Mouse (Mus musculus) midbrain, postnatal 0 days (tissue): ENCODE data around the gene Xylt1. TPM values are rescaled to one million over a fixed set of nuclear protein-coding genes. Genes with fewer than 3 reads are reported as not detected.

Experiments
- ATAC-seq: fragments of 200-750 bp; cut with Nextera tagmentation; 2 replicates; pipeline ENCODE4 v1.8.0; 2017; ENCODE audit warnings: moderate number of reproducible peaks, mild to moderate bottlenecking, moderate TSS enrichment, moderate library complexity; ENCODE audit not compliant: low FRiP score
- DNase-seq: peaks from one replicate; pipeline ENCODE4 v3.0.0-alpha.2; 2015; ENCODE audit warnings: low spot score
- H3K27ac ChIP-seq: fragments of 300-500 bp; sonication (generic); 2 replicates; pipeline ENCODE4 v1.5.1; 2014; ENCODE audit warnings: low read depth, mild to moderate bottlenecking, low read length, mixed read lengths
- H3K27me3 ChIP-seq: fragments of 300-500 bp; sonication (generic); 2 replicates; pipeline ENCODE4 v1.6.1; 2014; ENCODE audit warnings: low read length, control low read depth, mixed read lengths; ENCODE audit not compliant: insufficient read depth
- H3K36me3 ChIP-seq: fragments of 300-500 bp; sonication (generic); 2 replicates; pipeline ENCODE4 v1.6.1; 2014; ENCODE audit warnings: low read length, control low read depth, mixed read lengths; ENCODE audit not compliant: insufficient read depth
- H3K4me1 ChIP-seq: fragments of 300-500 bp; sonication (generic); 2 replicates; pipeline ENCODE4 v1.6.1; 2014; ENCODE audit warnings: mild to moderate bottlenecking, control low read depth, antibody characterized with exemption, low read length, mixed read lengths; ENCODE audit not compliant: insufficient read depth
- H3K4me2 ChIP-seq: fragments of 300-500 bp; sonication (generic); 2 replicates; pipeline ENCODE4 v1.6.1; 2014; ENCODE audit warnings: low read depth, mild to moderate bottlenecking, low read length, mixed read lengths; ENCODE audit not compliant: poor library complexity, severe bottlenecking
- H3K4me3 ChIP-seq: fragments of 300-500 bp; sonication (generic); 2 replicates; pipeline ENCODE4 v1.5.1; 2014; ENCODE audit warnings: low read depth, mild to moderate bottlenecking, low read length, moderate library complexity
- H3K9ac ChIP-seq: fragments of 300-500 bp; sonication (generic); replicated peaks from 2 replicates; pipeline ENCODE4 v1.6.1; 2014; ENCODE audit warnings: mild to moderate bottlenecking, low read length, moderate library complexity, mixed read lengths; ENCODE audit not compliant: poor library complexity, severe bottlenecking
- H3K9me3 ChIP-seq: fragments of 300-500 bp; sonication (generic); 2 replicates; pipeline ENCODE4 v1.6.1; 2016; ENCODE audit warnings: low read length, control low read depth
- CTCF ChIP-seq: IDR thresholded peaks from 2 replicates; pipeline ENCODE4 v1.5.1; 2016; ENCODE audit warnings: antibody characterized with exemption, mild to moderate bottlenecking
- WGBS: fragments of 180-500 bp; shearing (Covaris S2); extraction: QIAGEN DNeasy Blood & Tissue Kit; methylation state at CpG from one replicate; pipeline ENCODE4 v1.1.7; 2014; 5-methylcytosine and 5-hydroxymethylcytosine counted together
- polyA plus RNA-seq: library from polyadenylated mRNA; unstranded; fragments of >200 nt; fragmentation: Nextera tagmentation; extraction: Ambion mirVana; gene quantifications from 2 replicates; pipeline ENCODE4 v1.2.1, GENCODE M21; 2015
- total RNA-seq: library from RNA; depleted of rRNA; stranded (reverse); fragments of >200 nt; gene quantifications from 2 replicates; pipeline ENCODE4 v1.2.3, GENCODE M21; 2014

Xylt1 gene
- total and polyA plus RNA-seq, 2 experiments from 2014 or later: 2.5 to 16.4 TPM

GRCm38 (mm10) chr7:117524430-117525214 lies 143.8 kb downstream of the Xylt1 start:
- Histone ChIP-seq H3K4me1 (no peaks in the 10 kb centered on the region), H3K27ac (no peak overlapping the region), H3K9me3 (no peaks in the 10 kb centered on the region), H3K27me3 (no peaks in the 10 kb centered on the region), H3K4me3 (no peak overlapping the region), H3K36me3 (no peaks in the 10 kb centered on the region), H3K4me2 (no peak overlapping the region), H3K9ac (no peak overlapping the region)
- ATAC-seq (no peak), DNase-seq (peak; percentile 55)
- 71% methylated on average over 7 of the region's 7 CpGs for WGBS
- TF ChIP-seq CTCF: no peak

DNA sequence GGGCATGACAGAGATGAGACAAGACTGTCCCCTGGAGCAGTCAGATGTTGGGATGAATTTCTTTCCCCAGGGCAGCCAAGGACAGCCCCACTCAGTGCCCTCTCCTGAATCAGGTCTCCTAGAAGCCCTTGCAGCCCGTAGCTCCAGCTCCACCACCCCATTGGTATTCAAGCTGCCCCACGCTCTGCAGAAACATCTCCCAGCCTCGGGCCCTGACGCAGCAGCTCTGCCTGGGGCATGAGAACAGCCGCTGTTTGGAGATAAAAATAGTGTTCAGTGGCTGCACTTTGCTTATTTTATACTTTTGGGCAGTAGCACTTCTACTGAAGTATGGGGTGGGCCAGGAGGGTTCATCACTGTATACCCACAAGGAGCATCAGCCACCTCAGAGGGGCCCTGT lies 144.9 kb downstream of the Xylt1 start:
- ATAC-seq (no peak), DNase-seq (no peak)
- Histone ChIP-seq H3K27me3 (no peaks in the 10 kb centered on the region), H3K4me2 (no peak overlapping the region), H3K9me3 (no peaks in the 10 kb centered on the region), H3K9ac (no peak overlapping the region), H3K4me3 (no peak overlapping the region), H3K36me3 (no peaks in the 10 kb centered on the region), H3K27ac (no peak overlapping the region), H3K4me1 (no peaks in the 10 kb centered on the region)
- TF ChIP-seq CTCF: no peak
- 82% methylated on average over 5 of the region's 5 CpGs for WGBS

- ATAC-seq: no peak
- no peak overlapping the region for H3K9ac ChIP-seq
- no peaks in the 10 kb centered on the region for H3K27me3 ChIP-seq
- H3K27ac ChIP-seq: no peak overlapping the region
- no peak overlapping the region for H3K4me3 ChIP-seq
- 87% methylated on average over 3 of the region's 3 CpGs for WGBS
- no peak overlapping the region for H3K4me2 ChIP-seq
- no peaks in the 10 kb centered on the region for H3K4me1 ChIP-seq
- no peak for DNase-seq
- no peaks in the 10 kb centered on the region for H3K9me3 ChIP-seq
- no peak for TF ChIP-seq CTCF
- no peaks in the 10 kb centered on the region for H3K36me3 ChIP-seq
These were observed 145.8 kb downstream of the Xylt1 start for GRCm38 (mm10) chr7:117526570-117526969.

- H3K4me2 ChIP-seq: no peak overlapping the region
- H3K27ac ChIP-seq: no peak overlapping the region
- ATAC-seq: no peak
- no peak for DNase-seq
- no peaks in the 10 kb centered on the region for H3K36me3 ChIP-seq
- 65% methylated on average over 12 of the region's 12 CpGs for WGBS
- H3K9ac ChIP-seq: no peak overlapping the region
- H3K4me1 ChIP-seq: no peaks in the 10 kb centered on the region
- no peak overlapping the region for H3K4me3 ChIP-seq
- H3K27me3 ChIP-seq: no peaks in the 10 kb centered on the region
- no peaks in the 10 kb centered on the region for H3K9me3 ChIP-seq
- no peak for TF ChIP-seq CTCF
These were observed 149.2 kb downstream of the Xylt1 start for GRCm38 (mm10) chr7:117529787-117530655.

GRCm38 (mm10) chr7:117532651-117533050 lies 151.9 kb downstream of the Xylt1 start:
- no peak for TF ChIP-seq CTCF
- Histone ChIP-seq H3K9me3 (no peaks in the 10 kb centered on the region), H3K4me1 (no peaks in the 10 kb centered on the region), H3K4me3 (no peak overlapping the region), H3K36me3 (no peaks in the 10 kb centered on the region), H3K27me3 (no peaks in the 10 kb centered on the region), H3K27ac (no peak overlapping the region), H3K9ac (no peak overlapping the region), H3K4me2 (no peak overlapping the region)
- DNase-seq (no peak), ATAC-seq (no peak)
- WGBS: 67% methylated on average over 3 of the region's 3 CpGs

- Histone ChIP-seq H3K4me3 (no peak overlapping the region), H3K9me3 (no peaks in the 10 kb centered on the region), H3K36me3 (no peaks in the 10 kb centered on the region), H3K4me1 (no peaks in the 10 kb centered on the region), H3K4me2 (no peak overlapping the region), H3K27ac (no peak overlapping the region), H3K27me3 (no peaks in the 10 kb centered on the region), H3K9ac (no peak overlapping the region)
- DNase-seq (no peak), ATAC-seq (no peak)
- WGBS: 89% methylated on average over 5 of the region's 5 CpGs
- no peak for TF ChIP-seq CTCF
These were observed 152.4 kb downstream of the Xylt1 start for GRCm38 (mm10) chr7:117533164-117533563.
